Mouse (Mus musculus) urinary bladder, postnatal 25 days (tissue): ENCODE data around the gene Myt1l.

Experiments
- DNase-seq: peaks from one replicate; pipeline ENCODE4 v3.0.0; 2022; ENCODE audit warnings: low spot score

Gene Myt1l

DNA sequence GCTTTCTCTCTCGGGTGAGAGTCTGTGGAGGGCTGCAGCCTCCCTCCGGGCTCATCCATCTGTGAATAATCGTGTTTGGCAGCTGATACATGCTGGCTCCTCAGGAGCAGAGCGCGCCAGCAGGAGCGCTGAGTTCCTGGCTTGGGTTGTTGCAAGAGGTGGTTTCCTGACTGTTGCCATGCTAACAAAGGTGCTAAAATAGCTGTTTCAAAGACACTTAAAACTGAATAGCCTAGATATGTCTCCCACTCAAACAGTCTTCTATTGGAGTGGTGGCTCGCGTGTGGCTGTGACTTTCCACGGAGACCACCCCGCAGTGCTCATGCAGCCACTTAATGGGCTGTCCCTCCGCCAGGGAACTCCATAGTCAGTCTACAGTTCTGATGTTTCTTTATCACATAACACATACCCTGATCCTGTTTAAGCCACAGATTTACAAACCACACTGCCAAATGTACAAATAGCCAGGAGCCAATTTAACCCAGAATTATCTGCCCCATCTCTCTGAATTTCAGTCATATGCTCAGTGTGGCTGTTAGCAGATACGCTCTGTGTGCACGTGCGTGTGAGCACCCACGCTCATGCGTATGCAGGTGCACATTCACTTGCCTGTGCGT lies 195.6 kb downstream of the Myt1l start:
- DNase-seq: no peak

- no peak for DNase-seq
Measured at GRCm38 (mm10) chr12:29728294-29728693, 200.1 kb downstream of the Myt1l start.

- no peak for DNase-seq
Measured at GRCm38 (mm10) chr12:29740346-29741025, 212.3 kb downstream of the Myt1l start.

GRCm38 (mm10) chr12:29741181-29741580 lies 213.0 kb downstream of the Myt1l start:
- no peak for DNase-seq

GRCm38 (mm10) chr12:29750604-29751128 lies 222.5 kb downstream of the Myt1l start:
- no peak for DNase-seq

GRCm38 (mm10) chr12:29755086-29755871 lies 227.1 kb downstream of the Myt1l start:
- no peak for DNase-seq

DNA sequence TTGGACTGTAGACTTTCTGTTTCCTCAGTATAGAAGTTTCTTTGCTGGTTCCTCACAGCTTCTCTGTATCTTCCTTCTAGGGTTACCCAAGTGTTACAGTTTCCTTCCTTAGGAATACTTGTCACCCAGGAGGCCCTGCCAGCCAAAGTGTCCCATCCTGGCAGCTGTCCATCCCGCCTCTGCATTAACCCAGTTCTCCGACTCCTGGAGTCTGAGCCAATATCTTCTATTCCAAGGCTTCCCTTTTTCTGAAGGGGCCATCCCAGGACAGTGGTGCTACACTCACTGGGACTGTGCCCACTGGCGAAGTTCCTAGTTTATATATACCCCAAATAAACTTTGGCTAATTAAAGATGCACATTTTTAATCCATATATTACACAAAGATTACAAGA lies 227.7 kb downstream of the Myt1l start:
- DNase-seq: no peak

- no peak for DNase-seq
Measured at GRCm38 (mm10) chr12:29760611-29761010, 232.4 kb downstream of the Myt1l start.

DNA sequence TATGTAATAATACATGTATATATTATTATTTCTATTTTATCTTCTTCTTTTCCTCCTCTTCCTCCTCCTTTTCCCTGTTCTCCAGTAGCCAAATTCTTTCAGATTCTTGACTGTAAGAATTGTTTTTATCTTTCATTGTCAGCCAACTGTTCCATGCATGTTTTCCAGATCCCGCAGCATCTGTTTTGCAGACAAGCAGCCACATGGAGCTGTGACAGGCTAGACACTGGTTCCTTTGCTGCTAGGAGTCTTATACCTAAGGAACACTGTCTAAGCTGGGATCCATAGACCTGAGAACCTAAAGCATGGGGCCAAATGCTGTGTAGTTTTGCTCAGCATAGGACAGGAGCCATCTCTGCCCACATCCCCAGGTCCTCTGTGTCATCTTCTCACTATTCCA lies 238.0 kb downstream of the Myt1l start:
- DNase-seq: no peak

DNA sequence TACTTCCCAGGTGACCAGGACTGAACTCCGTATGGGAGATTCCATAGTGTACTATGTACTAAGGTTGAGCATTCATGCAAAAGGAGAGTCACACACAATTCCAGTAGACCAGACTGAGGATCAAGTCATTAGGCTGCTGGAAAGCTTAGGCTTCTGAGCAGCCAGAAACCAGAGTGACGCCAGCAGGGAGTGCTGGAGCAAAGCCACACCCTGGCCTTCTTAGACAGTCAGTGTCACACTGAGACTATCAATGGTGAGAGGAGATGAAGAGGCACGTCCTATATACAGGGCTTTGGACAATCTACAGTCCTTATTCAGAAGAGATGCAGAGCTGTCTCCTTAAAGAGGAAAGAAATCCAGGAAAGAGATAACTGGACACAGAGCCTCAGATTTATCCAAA lies 243.6 kb downstream of the Myt1l start:
- no peak for DNase-seq

DNA sequence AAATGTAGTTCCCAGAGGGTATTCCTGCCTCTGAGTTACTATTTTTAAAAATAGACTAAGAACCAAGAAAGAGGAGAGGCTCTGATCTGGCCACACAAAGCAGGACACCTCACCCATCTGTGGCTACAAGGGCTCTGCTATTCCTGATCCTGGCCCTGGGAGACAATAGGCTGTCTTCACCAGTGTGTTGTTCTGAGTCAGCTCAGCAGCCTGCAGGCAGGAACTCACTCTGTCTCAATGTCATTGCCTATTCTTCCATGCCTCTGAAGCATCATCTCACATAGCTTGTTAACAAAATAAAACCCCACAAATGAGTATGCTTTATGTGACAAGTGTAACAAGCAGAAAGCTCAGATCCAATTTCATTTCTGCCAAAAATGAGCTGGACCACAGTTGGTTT lies 244.2 kb downstream of the Myt1l start:
- no peak for DNase-seq

DNA sequence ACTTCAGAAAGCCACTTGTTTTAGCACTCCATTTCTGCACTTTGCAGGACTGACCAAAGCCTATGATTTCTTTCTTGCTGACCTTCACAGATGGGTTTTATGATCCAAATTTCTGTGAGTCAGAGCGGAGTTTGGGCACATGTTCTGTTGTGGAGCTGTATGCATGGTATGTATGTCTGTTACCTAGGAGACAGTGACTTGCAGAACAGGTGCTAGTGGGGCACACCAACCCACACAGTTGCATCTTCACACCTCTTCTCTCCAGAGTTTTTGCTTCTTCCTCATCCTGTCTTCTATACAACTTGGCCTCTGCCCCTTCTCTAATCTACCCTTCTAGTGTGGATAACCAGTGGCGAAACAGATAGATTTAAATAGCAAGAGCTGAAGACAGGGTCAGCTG lies 250.7 kb downstream of the Myt1l start:
- DNase-seq: no peak

GRCm38 (mm10) chr12:29789319-29790050 lies 261.3 kb downstream of the Myt1l start:
- DNase-seq: no peak

- no peak for DNase-seq
Measured at GRCm38 (mm10) chr12:29790051-29790386, 261.8 kb downstream of the Myt1l start.

GRCm38 (mm10) chr12:29792998-29793397 lies 264.8 kb downstream of the Myt1l start:
- no peak for DNase-seq

- no peak for DNase-seq
Measured at GRCm38 (mm10) chr12:29795107-29795673, 267.0 kb downstream of the Myt1l start.

- no peak for DNase-seq
Measured at GRCm38 (mm10) chr12:29798595-29799391, 270.6 kb downstream of the Myt1l start.

GRCm38 (mm10) chr12:29806415-29806814 lies 278.2 kb downstream of the Myt1l start:
- DNase-seq: no peak

DNA sequence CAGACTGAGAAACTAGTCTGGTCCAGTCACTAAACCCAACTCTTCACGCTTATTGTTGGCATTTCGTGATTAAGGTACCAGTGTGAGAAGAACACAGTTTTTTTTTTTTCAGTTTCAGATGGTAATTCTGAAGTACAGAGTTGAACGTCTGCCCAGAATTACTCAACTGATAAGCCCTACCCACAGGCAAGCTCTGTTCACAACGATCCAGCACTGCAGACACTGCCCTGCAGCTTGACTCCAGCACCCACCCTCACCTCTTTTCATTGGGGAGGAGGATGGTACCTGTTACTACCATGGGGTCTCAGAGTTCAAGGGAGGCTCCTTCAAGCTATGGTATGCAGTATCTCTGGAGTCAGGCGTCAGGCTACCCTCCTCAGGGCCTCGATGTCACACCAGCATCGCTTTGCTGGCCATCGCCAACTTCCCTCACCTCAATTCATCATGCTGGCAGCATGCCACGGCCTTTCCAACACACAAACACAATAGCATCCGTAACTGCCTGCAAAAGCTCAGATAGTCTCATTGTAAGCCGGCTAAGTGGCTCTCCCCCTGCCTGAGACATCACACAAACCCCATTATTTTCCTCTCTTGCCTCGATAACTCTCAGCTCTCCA lies 281.5 kb downstream of the Myt1l start:
- DNase-seq: no peak

- DNase-seq: no peak
Measured at GRCm38 (mm10) chr12:29815466-29815865, 287.3 kb downstream of the Myt1l start.

DNA sequence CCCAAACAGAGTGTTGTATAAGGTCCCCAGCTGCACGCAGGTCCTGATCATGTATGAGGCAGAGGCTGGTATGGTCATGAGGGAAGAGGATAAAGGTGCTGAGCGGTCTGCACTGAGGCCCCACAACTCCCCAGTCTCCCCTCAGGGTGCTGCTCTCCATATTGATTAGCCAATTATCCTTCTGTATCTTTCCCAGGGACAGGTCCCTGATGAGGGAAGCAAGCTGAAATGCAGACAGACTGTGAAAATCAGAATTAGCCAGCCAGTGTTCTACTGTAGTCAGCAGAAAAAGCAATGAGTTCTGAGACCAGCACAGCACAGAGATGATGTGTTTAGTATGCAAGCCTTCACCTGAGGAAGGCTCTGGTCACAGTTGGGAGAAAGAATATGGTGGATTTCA lies 287.9 kb downstream of the Myt1l start:
- no peak for DNase-seq
